Mouse (Mus musculus) stomach, postnatal 0 days (tissue): ENCODE data around the gene Slc25a17.

Source experiments
- CTCF ChIP-seq: IDR thresholded peaks from 2 replicates; pipeline ENCODE4 v1.5.1; 2016; ENCODE audit warnings: antibody characterized with exemption, low read depth, mild to moderate bottlenecking, moderate library complexity
- EP300 ChIP-seq: optimal IDR thresholded peaks from 2 replicates; pipeline ENCODE3; 2016; ENCODE audit warnings: antibody characterized with exemption

GRCm38 (mm10) chr15:81311026-81311425 lies 49.6 kb downstream of the Slc25a17 start:
- no peak for TF ChIP-seq CTCF
- TF ChIP-seq EP300, result no peak
